Mouse (Mus musculus) neural tube, embryonic 14.5 days (tissue): ENCODE measurements at regions not wholly inside any gene's neighbourhood (a gene's known extent, or its start where the extent isn't known, plus 50 kb on each side); places are given as distances from the start of the nearest gene placed in this dataset.

ENCODE experiments used
- ATAC-seq: fragments of 200-750 bp; cut with Nextera tagmentation; 2 replicates; pipeline ENCODE4 v1.8.0; 2017; ENCODE audit warnings: low read depth, mild to moderate bottlenecking, moderate TSS enrichment, moderate library complexity
- H3K27ac ChIP-seq: fragments of 300-500 bp; sonication (generic); 2 replicates; pipeline ENCODE4 v1.5.1; 2014; ENCODE audit warnings: low read depth, mild to moderate bottlenecking, control low read depth, low read length, moderate library complexity, mixed read lengths
- H3K27me3 ChIP-seq: fragments of 300-500 bp; sonication (generic); 2 replicates; pipeline ENCODE4 v1.6.1; 2014; ENCODE audit warnings: low read length; ENCODE audit not compliant: control insufficient read depth, insufficient read depth
- H3K36me3 ChIP-seq: fragments of 300-500 bp; sonication (generic); 2 replicates; pipeline ENCODE4 v1.6.1; 2014; ENCODE audit warnings: low read length, mixed read lengths; ENCODE audit not compliant: control insufficient read depth, insufficient read depth
- H3K4me1 ChIP-seq: fragments of 300-500 bp; sonication (generic); 2 replicates; pipeline ENCODE4 v1.6.1; 2014; ENCODE audit warnings: low read length; ENCODE audit not compliant: control insufficient read depth, insufficient read depth
- H3K4me2 ChIP-seq: fragments of 300-500 bp; sonication (generic); 2 replicates; pipeline ENCODE4 v1.6.1; 2014; ENCODE audit warnings: mild to moderate bottlenecking, low read depth, low read length, control low read depth
- H3K4me3 ChIP-seq: fragments of 300-500 bp; sonication (generic); 2 replicates; pipeline ENCODE4 v1.5.1; 2014; ENCODE audit warnings: low read depth, low read length, control low read depth, mixed read lengths
- H3K9ac ChIP-seq: fragments of 300-500 bp; sonication (generic); replicated peaks from 2 replicates; pipeline ENCODE4 v1.6.1; 2014; ENCODE audit warnings: low read depth, mild to moderate bottlenecking, control low read depth, low read length, mixed read lengths
- H3K9me3 ChIP-seq: fragments of 300-500 bp; sonication (generic); 2 replicates; pipeline ENCODE4 v1.6.1; 2016; ENCODE audit warnings: low read length; ENCODE audit not compliant: control insufficient read depth
- WGBS: fragments of 180-500 bp; shearing (Covaris S2); extraction: QIAGEN DNeasy Blood & Tissue Kit; methylation state at CpG from one replicate; pipeline ENCODE4 v1.1.7; 2014; 5-methylcytosine and 5-hydroxymethylcytosine counted together

DNA sequence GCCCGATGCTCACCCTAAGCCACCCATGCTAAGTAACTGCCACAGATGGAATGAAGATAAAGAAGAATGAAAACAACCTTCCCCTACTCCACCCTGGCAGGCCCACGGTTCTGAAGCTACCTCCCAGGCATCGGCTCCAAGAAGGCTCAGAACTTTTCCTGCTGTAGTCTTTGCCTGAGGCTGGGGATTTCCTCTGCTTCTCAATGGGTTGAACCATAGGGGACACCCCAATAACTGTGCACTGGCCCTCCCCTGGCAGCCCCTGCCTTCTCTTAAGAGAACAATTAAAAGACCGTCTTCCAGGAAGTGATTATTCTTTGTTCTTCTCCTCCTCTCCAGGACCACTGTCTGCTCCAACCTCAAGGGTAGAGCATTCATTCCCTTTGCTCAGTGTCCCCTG, 191.9 kb downstream of the Maf start:
- ATAC-seq, result no peak
- Histone ChIP-seq H3K4me2 (no peak overlapping the region), H3K36me3 (no peaks in the 10 kb centered on the region), H3K9me3 (no peaks in the 10 kb centered on the region), H3K4me1 (no peaks in the 10 kb centered on the region), H3K9ac (no peak overlapping the region), H3K27me3 (no peaks in the 10 kb centered on the region), H3K4me3 (no peak overlapping the region), H3K27ac (no peak overlapping the region)
- WGBS, result 72% methylated on average over 4 of the region's 4 CpGs

- no peaks in the 10 kb centered on the region for H3K9me3 ChIP-seq
- no peak overlapping the region for H3K9ac ChIP-seq
- no peaks in the 10 kb centered on the region for H3K4me1 ChIP-seq
- 78% methylated on average over 3 of the region's 3 CpGs for WGBS
- H3K4me3 ChIP-seq, result no peak overlapping the region
- H3K27ac ChIP-seq, result no peak overlapping the region
- H3K36me3 ChIP-seq, result no peaks in the 10 kb centered on the region
- no peaks in the 10 kb centered on the region for H3K27me3 ChIP-seq
- no peak for ATAC-seq
- H3K4me2 ChIP-seq, result no peak overlapping the region
These were observed 193.1 kb downstream of the Maf start for GRCm38 (mm10) chr8:115514485-115514884.

GRCm38 (mm10) chr8:115507180-115507579, 200.4 kb downstream of the Maf start:
- Histone ChIP-seq H3K36me3 (no peaks in the 10 kb centered on the region), H3K4me3 (no peak overlapping the region), H3K4me2 (no peak overlapping the region), H3K4me1 (no peaks in the 10 kb centered on the region), H3K27ac (no peak overlapping the region), H3K9me3 (no peaks in the 10 kb centered on the region), H3K27me3 (no peaks in the 10 kb centered on the region), H3K9ac (no peak overlapping the region)
- no peak for ATAC-seq
- WGBS, result 93% methylated on average over 4 of the region's 4 CpGs

GRCm38 (mm10) chr8:115506741-115507140, 200.9 kb downstream of the Maf start:
- no peak for ATAC-seq
- no peak overlapping the region for H3K4me2 ChIP-seq
- H3K4me1 ChIP-seq, result no peaks in the 10 kb centered on the region
- no peaks in the 10 kb centered on the region for H3K27me3 ChIP-seq
- WGBS, result 79% methylated on average over 10 of the region's 10 CpGs
- no peak overlapping the region for H3K27ac ChIP-seq
- H3K36me3 ChIP-seq, result no peaks in the 10 kb centered on the region
- no peak overlapping the region for H3K4me3 ChIP-seq
- H3K9ac ChIP-seq, result no peak overlapping the region
- H3K9me3 ChIP-seq, result no peaks in the 10 kb centered on the region

DNA sequence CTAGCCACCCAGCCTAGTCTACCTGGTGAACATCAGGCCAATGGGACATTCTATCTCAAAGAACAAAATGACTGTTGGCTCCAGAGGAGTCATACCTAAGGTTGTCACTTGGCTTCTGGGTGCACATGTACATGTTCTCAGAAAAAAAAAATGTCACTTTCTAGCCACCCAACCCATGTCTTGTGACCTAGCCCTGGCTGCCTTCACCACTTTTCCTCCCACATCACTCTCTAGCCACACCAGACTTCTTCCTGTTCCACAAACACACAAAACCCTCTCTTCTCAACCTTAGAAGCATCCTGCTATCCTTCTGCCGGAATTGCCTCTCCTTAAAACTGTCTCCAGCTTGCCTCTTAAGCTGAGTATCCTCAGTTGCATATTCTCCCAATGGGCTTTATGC, 211.6 kb downstream of the Maf start:
- Histone ChIP-seq H3K4me2 (no peak overlapping the region), H3K36me3 (no peaks in the 10 kb centered on the region), H3K4me3 (no peak overlapping the region), H3K9ac (no peak overlapping the region), H3K27ac (no peak overlapping the region), H3K4me1 (no peaks in the 10 kb centered on the region), H3K9me3 (no peaks in the 10 kb centered on the region), H3K27me3 (no peaks in the 10 kb centered on the region)
- ATAC-seq, result no peak
- 79% methylated on average over 1 of the region's 1 CpGs for WGBS

DNA sequence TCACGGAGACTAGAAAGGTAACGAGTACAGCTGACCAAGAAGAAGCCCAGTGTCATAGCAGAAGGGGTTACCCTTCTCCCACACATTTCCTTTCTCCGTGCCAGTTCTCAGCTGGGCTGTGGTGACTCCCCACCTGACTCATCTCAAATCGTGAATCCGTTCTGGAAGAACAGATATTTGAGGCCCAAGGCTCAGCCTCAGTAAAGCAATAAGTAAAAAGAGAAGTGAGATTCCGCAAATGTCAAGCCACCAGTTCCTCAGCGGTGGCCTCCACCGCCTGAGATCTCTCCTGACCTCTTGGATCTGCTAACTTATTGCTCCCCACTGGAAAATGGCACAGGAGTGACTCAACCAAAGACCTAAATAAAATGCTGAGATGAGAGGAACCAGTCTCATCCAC, 213.2 kb downstream of the Maf start:
- ATAC-seq, result no peak
- H3K27ac ChIP-seq, result no peak overlapping the region
- no peaks in the 10 kb centered on the region for H3K27me3 ChIP-seq
- no peak overlapping the region for H3K4me2 ChIP-seq
- H3K36me3 ChIP-seq, result no peaks in the 10 kb centered on the region
- H3K9me3 ChIP-seq, result no peaks in the 10 kb centered on the region
- no peak overlapping the region for H3K9ac ChIP-seq
- 92% methylated on average over 8 of the region's 8 CpGs for WGBS
- no peak overlapping the region for H3K4me3 ChIP-seq
- no peaks in the 10 kb centered on the region for H3K4me1 ChIP-seq

GRCm38 (mm10) chr8:115486904-115487303, 220.7 kb downstream of the Maf start:
- no peak overlapping the region for H3K9ac ChIP-seq
- no peaks in the 10 kb centered on the region for H3K36me3 ChIP-seq
- no peak overlapping the region for H3K4me3 ChIP-seq
- no peak for ATAC-seq
- H3K4me2 ChIP-seq, result no peak overlapping the region
- 48% methylated on average over 3 of the region's 3 CpGs for WGBS
- H3K27ac ChIP-seq, result no peak overlapping the region
- H3K9me3 ChIP-seq, result no peaks in the 10 kb centered on the region
- no peaks in the 10 kb centered on the region for H3K4me1 ChIP-seq
- H3K27me3 ChIP-seq, result no peaks in the 10 kb centered on the region

DNA sequence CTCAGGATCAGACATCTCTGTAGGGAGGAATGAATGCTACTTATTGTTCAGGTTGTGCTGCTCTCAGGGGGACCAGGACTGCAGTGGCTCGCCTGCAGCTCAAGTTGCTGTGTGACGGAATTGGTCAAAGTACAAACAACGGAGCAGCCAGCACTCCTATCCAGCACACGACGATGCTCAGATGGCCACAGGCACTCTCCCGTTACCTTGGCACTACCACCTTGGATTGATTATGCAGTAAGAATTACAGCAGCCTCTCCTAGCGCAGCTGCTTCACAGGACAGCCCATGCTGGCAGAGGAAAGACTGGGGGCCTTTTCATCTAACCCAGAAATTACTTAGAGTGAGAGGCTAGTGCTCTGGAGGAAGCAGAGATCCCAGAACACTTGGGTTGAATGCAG, 226.5 kb downstream of the Maf start:
- WGBS, result 53% methylated on average over 7 of the region's 7 CpGs
- Histone ChIP-seq H3K27ac (no peak overlapping the region), H3K9ac (no peak overlapping the region), H3K9me3 (no peaks in the 10 kb centered on the region), H3K4me3 (no peak overlapping the region), H3K4me2 (no peak overlapping the region), H3K27me3 (no peaks in the 10 kb centered on the region), H3K4me1 (no peaks in the 10 kb centered on the region), H3K36me3 (no peaks in the 10 kb centered on the region)
- ATAC-seq, result no peak

DNA sequence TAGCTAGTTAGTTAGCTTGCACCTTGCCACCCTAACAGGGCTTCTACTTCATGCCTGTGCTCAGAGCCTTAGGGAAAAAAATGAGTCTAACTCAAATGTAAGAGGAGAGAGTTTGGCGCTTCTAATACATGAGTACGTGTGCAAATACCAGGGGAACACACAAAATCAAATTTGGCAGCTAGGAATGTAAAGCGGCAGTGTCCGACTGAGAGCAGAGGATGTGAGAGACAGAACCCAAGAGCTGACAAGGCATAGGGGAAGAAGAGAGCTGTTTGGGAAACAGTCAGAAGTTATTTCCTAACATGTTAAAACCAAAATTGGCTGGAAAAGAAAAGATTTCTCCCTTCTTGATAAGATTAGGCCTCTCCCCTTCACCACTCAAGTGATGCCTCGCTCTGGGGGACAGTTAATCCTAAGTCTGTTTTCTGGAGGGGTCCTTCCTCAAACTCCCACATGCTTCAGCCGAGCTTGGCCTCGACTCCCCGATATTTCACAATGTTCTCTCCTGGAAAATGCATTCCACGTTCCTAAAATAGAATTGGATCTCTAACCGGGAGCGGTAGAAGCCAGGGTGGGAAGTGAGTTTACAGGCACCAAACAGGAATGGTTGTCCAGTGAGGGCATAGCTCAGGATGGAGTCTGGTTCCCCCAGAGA, 229.1 kb downstream of the Maf start:
- no peak overlapping the region for H3K27ac ChIP-seq
- H3K9me3 ChIP-seq, result no peaks in the 10 kb centered on the region
- no peak overlapping the region for H3K9ac ChIP-seq
- ATAC-seq, result no peak
- H3K4me1 ChIP-seq, result no peaks in the 10 kb centered on the region
- no peak overlapping the region for H3K4me3 ChIP-seq
- H3K36me3 ChIP-seq, result no peaks in the 10 kb centered on the region
- no peak overlapping the region for H3K4me2 ChIP-seq
- no peaks in the 10 kb centered on the region for H3K27me3 ChIP-seq
- 91% methylated on average over 11 of the region's 11 CpGs for whole genome bisulfite sequencing
